Mouse (Mus musculus): ENCODE data around the gene Cd300a. TPM values are rescaled to one million over a fixed set of nuclear protein-coding genes. Genes with fewer than 3 reads are reported as not detected.

The Cd300a gene
- polyA plus RNA-seq, 1 experiment = 0.60 TPM

- TF ChIP-seq POLR2A (IDR thresholded peaks at IDR 0.05; ENCODE audit: borderline replicate concordance, extremely low read depth, insufficient read depth, insufficient read length, poor library complexity, severe bottlenecking) = no peak
- no peak for TF ChIP-seq CTCF (IDR thresholded peaks at IDR 0.05; ENCODE audit: borderline replicate concordance, extremely low read depth, insufficient read depth, insufficient read length)
- DNase-seq (ENCODE audit: low read depth) = no peak
Measured at GRCm38 (mm10) chr11:114852311-114853173, 37.3 kb upstream of the Cd300a start.

DNA sequence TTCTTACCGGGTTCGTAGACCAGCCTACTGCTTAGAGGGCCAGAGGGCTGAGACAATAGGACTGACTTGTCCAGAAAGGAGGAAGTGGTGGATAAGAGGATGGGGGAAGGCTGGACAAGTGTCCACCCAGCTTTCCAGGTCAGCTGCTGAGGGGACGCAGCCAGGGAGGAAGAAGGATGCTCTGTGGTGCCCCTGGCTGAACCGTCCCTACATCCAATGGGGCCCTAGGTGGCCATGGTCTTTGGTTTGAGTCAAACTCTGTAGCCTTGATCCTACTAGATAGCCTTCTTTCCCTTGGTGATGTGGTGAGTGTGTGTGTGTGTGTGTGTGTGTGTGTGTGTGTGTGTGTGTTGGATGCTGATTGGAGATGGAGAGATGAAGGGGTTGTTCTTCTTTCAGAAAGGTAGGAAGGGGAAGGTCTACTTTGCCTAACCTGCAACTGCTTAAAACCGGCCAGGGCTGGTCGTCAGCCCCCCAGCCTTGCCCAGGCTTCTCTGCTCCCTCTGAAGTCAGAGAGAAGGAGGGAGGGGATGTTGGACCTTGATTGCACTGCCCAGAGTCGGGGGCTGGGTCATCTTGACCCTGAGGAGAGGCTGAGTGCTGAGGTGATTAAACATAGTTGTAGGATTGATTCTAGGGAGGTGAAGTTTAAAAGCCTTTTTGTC lies 36.5 kb upstream of the Cd300a start:
- no peak for DNase-seq (ENCODE audit: low read depth)
- no peak for TF ChIP-seq POLR2A (IDR thresholded peaks at IDR 0.05; ENCODE audit: borderline replicate concordance, extremely low read depth, insufficient read depth, insufficient read length, poor library complexity, severe bottlenecking)
- no peak for TF ChIP-seq CTCF (IDR thresholded peaks at IDR 0.05; ENCODE audit: borderline replicate concordance, extremely low read depth, insufficient read depth, insufficient read length)

DNA sequence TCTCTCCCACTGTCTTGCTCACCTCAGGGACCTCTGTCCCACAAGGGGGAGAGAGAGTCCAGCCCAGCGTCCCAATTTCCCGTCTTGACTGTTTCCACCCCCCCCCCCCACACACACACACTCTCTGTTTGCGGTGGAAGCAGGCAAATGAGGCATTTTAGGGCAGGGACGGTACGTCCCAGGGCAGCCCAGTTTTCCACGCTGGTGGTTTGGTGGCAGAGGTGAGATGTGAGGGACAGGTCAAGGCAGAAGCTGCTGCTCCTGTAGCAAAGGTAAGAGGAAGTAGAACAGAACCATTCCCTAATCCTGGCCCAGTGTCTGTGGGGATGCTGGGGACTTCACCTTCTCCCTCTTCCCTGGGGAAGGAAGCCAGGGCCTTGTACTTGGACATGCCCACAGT lies 35.3 kb upstream of the Cd300a start:
- DNase-seq (ENCODE audit: low read depth) = no peak
- no peak for TF ChIP-seq POLR2A (IDR thresholded peaks at IDR 0.05; ENCODE audit: borderline replicate concordance, extremely low read depth, insufficient read depth, insufficient read length, poor library complexity, severe bottlenecking)
- TF ChIP-seq CTCF (IDR thresholded peaks at IDR 0.05; ENCODE audit: borderline replicate concordance, extremely low read depth, insufficient read depth, insufficient read length) = no peak

GRCm38 (mm10) chr11:114856125-114856524 lies 33.7 kb upstream of the Cd300a start:
- TF ChIP-seq CTCF (IDR thresholded peaks at IDR 0.05; ENCODE audit: borderline replicate concordance, extremely low read depth, insufficient read depth, insufficient read length) (no peak), POLR2A (IDR thresholded peaks at IDR 0.05; ENCODE audit: borderline replicate concordance, extremely low read depth, insufficient read depth, insufficient read length, poor library complexity, severe bottlenecking) (no peak)
- no peak for DNase-seq (ENCODE audit: low read depth)

DNA sequence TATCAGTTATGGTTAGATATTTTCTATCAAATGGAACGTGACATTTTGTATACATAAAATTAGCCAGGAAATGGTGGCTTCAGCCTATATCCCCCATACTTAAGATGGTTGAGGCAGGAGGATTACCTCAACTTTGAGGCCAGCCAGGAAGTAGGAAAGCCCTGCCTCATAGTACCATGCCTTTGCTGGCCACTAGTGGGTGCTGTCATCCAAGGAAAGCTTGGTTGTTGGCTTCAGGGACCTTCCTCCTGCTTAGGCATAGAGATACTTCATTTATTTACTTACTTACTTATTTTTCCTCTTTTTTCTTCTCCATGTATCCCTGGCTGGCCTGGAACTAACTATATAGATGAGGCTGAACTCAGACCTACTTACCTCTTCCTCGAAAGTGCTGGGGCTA lies 31.2 kb upstream of the Cd300a start:
- no peak for DNase-seq (ENCODE audit: low read depth)

GRCm38 (mm10) chr11:114861057-114861456 lies 28.8 kb upstream of the Cd300a start:
- TF ChIP-seq POLR2A (IDR thresholded peaks at IDR 0.05; ENCODE audit: borderline replicate concordance, extremely low read depth, insufficient read depth, insufficient read length, poor library complexity, severe bottlenecking) (no peak), CTCF (IDR thresholded peaks at IDR 0.05; ENCODE audit: borderline replicate concordance, extremely low read depth, insufficient read depth, insufficient read length) (no peak)
- DNase-seq (ENCODE audit: low read depth) = no peak

More for the DNA sequence above, 31.2 kb upstream of the Cd300a start:
- no peak for TF ChIP-seq POLR2A (IDR thresholded peaks at IDR 0.05; ENCODE audit: borderline replicate concordance, extremely low read depth, insufficient read depth, insufficient read length, poor library complexity, severe bottlenecking)
- peak; percentile 16; the same call in 1 of the 2 replicates for TF ChIP-seq CTCF (IDR thresholded peaks at IDR 0.05; ENCODE audit: borderline replicate concordance, extremely low read depth, insufficient read depth, insufficient read length)

GRCm38 (mm10) chr11:114862687-114863086 lies 27.2 kb upstream of the Cd300a start:
- no peak for DNase-seq (ENCODE audit: low read depth)
- TF ChIP-seq CTCF (IDR thresholded peaks at IDR 0.05; ENCODE audit: borderline replicate concordance, extremely low read depth, insufficient read depth, insufficient read length) (no peak), POLR2A (IDR thresholded peaks at IDR 0.05; ENCODE audit: borderline replicate concordance, extremely low read depth, insufficient read depth, insufficient read length, poor library complexity, severe bottlenecking) (no peak)

- TF ChIP-seq POLR2A (IDR thresholded peaks at IDR 0.05; ENCODE audit: borderline replicate concordance, extremely low read depth, insufficient read depth, insufficient read length, poor library complexity, severe bottlenecking) = no peak
- TF ChIP-seq CTCF (IDR thresholded peaks at IDR 0.05; ENCODE audit: borderline replicate concordance, extremely low read depth, insufficient read depth, insufficient read length) = no peak
- no peak for DNase-seq (ENCODE audit: low read depth)
Measured at GRCm38 (mm10) chr11:114863918-114864420, 25.9 kb upstream of the Cd300a start.

GRCm38 (mm10) chr11:114865999-114866398 lies 23.8 kb upstream of the Cd300a start:
- no peak for TF ChIP-seq POLR2A (IDR thresholded peaks at IDR 0.05; ENCODE audit: borderline replicate concordance, extremely low read depth, insufficient read depth, insufficient read length, poor library complexity, severe bottlenecking)
- no peak for TF ChIP-seq CTCF (IDR thresholded peaks at IDR 0.05; ENCODE audit: borderline replicate concordance, extremely low read depth, insufficient read depth, insufficient read length)

DNA sequence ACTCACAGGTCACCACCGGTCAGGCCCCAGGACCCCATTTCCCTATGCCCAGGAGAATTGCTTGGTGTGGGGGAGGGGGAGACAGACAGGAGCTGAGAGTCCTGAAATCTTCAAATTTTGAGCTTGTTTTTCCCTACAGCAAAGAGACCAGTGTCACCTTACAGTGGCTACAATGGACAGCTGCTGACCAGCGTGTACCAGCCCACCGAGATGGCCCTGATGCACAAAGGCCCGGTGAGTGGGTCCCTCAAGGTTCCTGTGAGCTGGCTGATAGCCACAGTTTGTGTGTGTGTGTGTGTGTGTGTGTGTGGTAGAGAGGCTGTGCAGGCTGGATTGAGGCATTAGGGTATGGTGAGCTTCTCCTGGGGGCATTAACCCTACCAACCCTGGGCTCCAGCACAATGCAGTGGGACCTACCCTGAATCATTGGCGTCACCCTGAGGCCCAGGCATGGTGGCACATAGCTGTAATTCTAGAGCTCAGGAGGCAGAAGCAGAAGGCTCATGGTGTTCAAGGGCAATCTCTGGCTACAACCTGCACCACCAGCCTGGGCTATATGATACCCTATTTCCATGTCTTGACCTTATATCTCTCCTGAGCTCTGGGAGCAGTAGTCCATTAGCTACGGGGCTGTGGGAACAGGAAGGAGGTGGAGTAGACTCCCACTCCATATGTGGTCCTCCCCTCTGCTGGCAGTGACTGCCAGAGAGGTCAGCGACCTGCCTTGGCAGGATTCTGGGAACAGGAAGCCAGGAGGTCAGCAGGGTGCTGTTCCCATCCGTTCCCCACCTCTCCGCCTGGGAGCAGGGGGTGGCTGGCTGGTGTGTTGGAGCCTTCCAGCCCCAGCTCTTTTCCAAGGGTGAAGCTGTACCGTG lies 23.1 kb upstream of the Cd300a start:
- DNase-seq (ENCODE audit: low read depth) = no peak
- no peak for TF ChIP-seq POLR2A (IDR thresholded peaks at IDR 0.05; ENCODE audit: borderline replicate concordance, extremely low read depth, insufficient read depth, insufficient read length, poor library complexity, severe bottlenecking)
- no peak for TF ChIP-seq CTCF (IDR thresholded peaks at IDR 0.05; ENCODE audit: borderline replicate concordance, extremely low read depth, insufficient read depth, insufficient read length)

More at GRCm38 (mm10) chr11:114865999-114866398, 23.8 kb upstream of the Cd300a start:
- DNase-seq (ENCODE audit: low read depth) = peak; percentile 18
